Mouse (Mus musculus): Measurements from ENCODE around the gene Gpx4. TPM values are rescaled to one million over a fixed set of nuclear protein-coding genes. Genes with fewer than 3 reads are reported as not detected.
"Not testable (repeated sequence)": the region's sequence is repeated elsewhere in the genome, so short reads cannot be mapped to it uniquely, and the experiment has no call there.

The Gpx4 gene
- polyA plus RNA-seq, 1 experiment from 2014 or later: 1,058 TPM

DNA sequence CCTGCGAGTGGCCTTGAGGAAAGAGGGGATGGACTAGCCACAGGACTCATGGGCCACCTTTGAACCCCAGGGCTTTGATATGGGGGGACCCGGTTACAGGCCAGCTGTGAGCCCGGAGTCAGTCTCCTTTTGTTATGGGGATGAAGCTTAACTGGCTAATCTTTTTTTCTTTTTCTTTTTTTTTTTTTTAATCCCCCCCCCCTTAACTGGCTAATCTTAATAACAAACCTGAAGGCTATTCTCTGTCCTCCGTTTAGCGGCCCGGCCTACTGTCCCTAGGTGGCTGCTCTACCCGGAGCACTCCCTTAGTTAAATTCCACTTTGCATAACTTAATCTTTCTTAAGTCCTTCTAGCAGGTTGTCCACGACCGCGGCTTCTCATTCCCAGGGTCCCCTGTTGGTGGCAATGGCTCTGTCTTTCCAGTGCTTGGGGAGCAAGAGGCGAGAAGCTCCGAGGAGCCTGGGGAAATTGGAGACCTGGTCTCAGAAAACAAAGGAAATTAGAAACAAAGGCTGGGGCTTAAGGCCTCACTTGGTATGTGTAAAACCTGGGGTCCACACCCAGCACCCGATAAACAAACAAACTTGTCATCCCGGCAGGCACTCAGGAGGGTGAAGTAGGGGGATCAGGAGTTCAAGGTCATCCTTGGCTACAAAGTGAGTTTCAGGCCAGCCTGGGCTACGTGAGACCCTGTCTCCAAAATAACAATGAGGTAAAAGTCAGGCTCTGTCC lies 4.1 kb downstream of the Gpx4 start:
- H3K27me3 ChIP-seq (replicated peaks; ENCODE audit: insufficient read depth, low read length): no peaks in the 10 kb centered on the region
- H3K4me2 ChIP-seq (replicated peaks; ENCODE audit: low read depth, low read length): no peak overlapping the region
- 31% methylated on average over 15 of the region's 15 CpGs for WGBS
- no peak; the same call in 1 of the 2 replicates for TF ChIP-seq EP300 (IDR thresholded peaks at IDR 0.05)
- TF ChIP-seq CTCF (IDR thresholded peaks at IDR 0.05): no peak
- H3K4me1 ChIP-seq (ENCODE audit: insufficient read depth, low read depth, low read length): peaks cover 29% of the 10 kb centered on the region
- no peak overlapping the region for H3K9ac ChIP-seq (replicated peaks; ENCODE audit: low read depth)
- no peaks in the 10 kb centered on the region for H3K9me3 ChIP-seq (ENCODE audit: low read length)
- ATAC-seq (no peak), DNase-seq (ENCODE audit: low spot score) (peak; percentile 39)
- H3K36me3 ChIP-seq (ENCODE audit: insufficient read depth, low read length): no peaks in the 10 kb centered on the region
- peak overlapping the region; percentile 90 for H3K27ac ChIP-seq (ENCODE audit: low read length)
- H3K4me3 ChIP-seq (ENCODE audit: low read depth, low read length): no peak overlapping the region

GRCm38 (mm10) chr10:80051618-80052373 lies 4.8 kb downstream of the Gpx4 start:
- peaks cover 29% of the 10 kb centered on the region for H3K4me1 ChIP-seq (ENCODE audit: insufficient read depth, low read depth, low read length)
- TF ChIP-seq CTCF (IDR thresholded peaks at IDR 0.05) (0 out of 2 replicates have a peak, but pooled peaks have one; percentile 2), EP300 (IDR thresholded peaks at IDR 0.05) (no peak; the same call in 1 of the 2 replicates)
- ATAC-seq (peak; percentile 58), DNase-seq (ENCODE audit: low spot score) (peak; percentile 94)
- H3K27me3 ChIP-seq (replicated peaks; ENCODE audit: insufficient read depth, low read length): no peaks in the 10 kb centered on the region
- no peak overlapping the region for H3K4me3 ChIP-seq (ENCODE audit: low read depth, low read length)
- peak overlapping the region; percentile 90 for H3K27ac ChIP-seq (ENCODE audit: low read length)
- 0 out of 2 replicates have a peak overlapping the region, but pooled peaks have one; percentile 19 for H3K9ac ChIP-seq (replicated peaks; ENCODE audit: low read depth)
- 13% methylated on average over 14 of the region's 14 CpGs for WGBS
- H3K9me3 ChIP-seq (ENCODE audit: low read length): no peaks in the 10 kb centered on the region
- peak overlapping the region; percentile 17; the same call in 1 of the 2 replicates for H3K4me2 ChIP-seq (replicated peaks; ENCODE audit: low read depth, low read length)
- 0 out of 2 replicates have a peak, but pooled peaks cover 5% of the 10 kb centered on the region for H3K36me3 ChIP-seq (ENCODE audit: insufficient read depth, low read length)

- no peaks in the 10 kb centered on the region for H3K27me3 ChIP-seq (replicated peaks; ENCODE audit: insufficient read depth, low read length)
- 84% methylated on average over 5 of the region's 5 CpGs for WGBS
- no peak overlapping the region for H3K4me3 ChIP-seq (ENCODE audit: low read depth, low read length)
- no peaks in the 10 kb centered on the region for H3K9me3 ChIP-seq (ENCODE audit: low read length)
- H3K9ac ChIP-seq (replicated peaks; ENCODE audit: low read depth): no peak overlapping the region
- H3K27ac ChIP-seq (ENCODE audit: low read length): peak overlapping the region; percentile 90
- TF ChIP-seq CTCF (IDR thresholded peaks at IDR 0.05): no peak
- no peak for TF ChIP-seq EP300 (IDR thresholded peaks at IDR 0.05)
- peaks cover 11% of the 10 kb centered on the region; the same call in 1 of the 2 replicates for H3K36me3 ChIP-seq (ENCODE audit: insufficient read depth, low read length)
- H3K4me2 ChIP-seq (replicated peaks; ENCODE audit: low read depth, low read length): no peak overlapping the region
- DNase-seq (ENCODE audit: low spot score): no peak
- H3K4me1 ChIP-seq (ENCODE audit: insufficient read depth, low read depth, low read length): peaks cover 29% of the 10 kb centered on the region
- ATAC-seq: no peak
These were observed 5.4 kb downstream of the Gpx4 start for GRCm38 (mm10) chr10:80052374-80052764.

DNA sequence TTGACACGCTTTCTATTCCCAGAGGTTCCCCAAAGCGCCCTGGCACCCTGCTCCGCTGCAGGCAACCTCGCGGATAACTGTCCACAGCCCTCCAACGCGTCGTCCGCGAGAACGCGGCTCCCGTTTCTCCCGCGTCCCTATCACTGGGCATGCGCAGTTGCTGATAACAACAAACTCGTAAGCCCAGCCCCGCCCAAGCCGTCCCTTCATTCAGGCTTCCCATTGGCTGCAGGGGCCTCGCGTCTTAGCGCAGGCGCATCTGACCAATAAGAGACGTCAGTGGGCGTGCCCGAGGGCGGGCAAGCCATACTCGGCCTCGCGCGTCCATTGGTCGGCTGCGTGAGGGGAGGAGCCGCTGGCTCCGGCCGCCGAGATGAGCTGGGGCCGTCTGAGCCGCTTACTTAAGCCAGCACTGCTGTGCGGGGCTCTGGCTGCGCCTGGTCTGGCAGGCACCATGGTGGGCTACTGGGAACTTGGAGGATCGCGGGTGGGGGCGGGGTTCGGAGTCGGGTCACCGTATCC lies 6.4 kb downstream of the Gpx4 start:
- WGBS: 0% methylated on average over 46 of the region's 47 CpGs
- TF ChIP-seq EP300 (IDR thresholded peaks at IDR 0.05) (no peak), CTCF (IDR thresholded peaks at IDR 0.05) (no peak)
- H3K27ac ChIP-seq (ENCODE audit: low read length): peak overlapping the region; percentile 100
- peaks cover 29% of the 10 kb centered on the region for H3K4me1 ChIP-seq (ENCODE audit: insufficient read depth, low read depth, low read length)
- H3K4me2 ChIP-seq (replicated peaks; ENCODE audit: low read depth, low read length): peak overlapping the region; percentile 81
- DNase-seq (ENCODE audit: low spot score) (peak; percentile 100), ATAC-seq (peak; percentile 92)
- no peaks in the 10 kb centered on the region for H3K27me3 ChIP-seq (replicated peaks; ENCODE audit: insufficient read depth, low read length)
- peak overlapping the region; percentile 85 for H3K4me3 ChIP-seq (ENCODE audit: low read depth, low read length)
- H3K9ac ChIP-seq (replicated peaks; ENCODE audit: low read depth): peak overlapping the region; percentile 96
- H3K36me3 ChIP-seq (ENCODE audit: insufficient read depth, low read length): peaks cover 18% of the 10 kb centered on the region; the same call in 1 of the 2 replicates
- no peaks in the 10 kb centered on the region for H3K9me3 ChIP-seq (ENCODE audit: low read length)

GRCm38 (mm10) chr10:80053831-80054815 lies 7.2 kb downstream of the Gpx4 start:
- Histone ChIP-seq H3K27ac (ENCODE audit: low read length) (peak overlapping the region; percentile 100), H3K9ac (replicated peaks; ENCODE audit: low read depth) (peak overlapping the region; percentile 96), H3K4me3 (ENCODE audit: low read depth, low read length) (peak overlapping the region; percentile 85), H3K36me3 (ENCODE audit: insufficient read depth, low read length) (peaks cover 18% of the 10 kb centered on the region; the same call in 1 of the 2 replicates), H3K9me3 (ENCODE audit: low read length) (no peaks in the 10 kb centered on the region), H3K27me3 (replicated peaks; ENCODE audit: insufficient read depth, low read length) (no peaks in the 10 kb centered on the region), H3K4me1 (ENCODE audit: insufficient read depth, low read depth, low read length) (peaks cover 29% of the 10 kb centered on the region), H3K4me2 (replicated peaks; ENCODE audit: low read depth, low read length) (peak overlapping the region; percentile 81)
- DNase-seq (ENCODE audit: low spot score) (peak; percentile 88), ATAC-seq (peak; percentile 34)
- TF ChIP-seq CTCF (IDR thresholded peaks at IDR 0.05): peak; percentile 58
- no peak for TF ChIP-seq EP300 (IDR thresholded peaks at IDR 0.05)
- WGBS: under 1% methylated on average over 54 of the region's 77 CpGs

DNA sequence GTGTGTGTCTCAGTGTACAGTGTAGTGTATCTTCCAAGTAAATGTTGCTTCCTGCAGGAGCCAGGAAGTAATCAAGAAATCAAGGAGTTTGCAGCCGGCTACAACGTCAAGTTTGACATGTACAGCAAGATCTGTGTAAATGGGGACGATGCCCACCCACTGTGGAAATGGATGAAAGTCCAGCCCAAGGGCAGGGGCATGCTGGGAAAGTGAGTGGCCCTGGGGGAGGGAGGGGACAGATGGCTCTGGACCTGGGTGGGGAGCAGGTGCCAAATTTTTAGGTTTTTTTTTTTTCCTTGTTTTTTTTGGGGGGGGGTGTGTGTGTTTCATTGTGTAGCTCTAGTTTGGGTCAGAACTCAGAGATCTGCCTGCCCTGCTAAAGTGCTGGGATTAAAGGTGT lies 7.9 kb downstream of the Gpx4 start:
- Histone ChIP-seq H3K36me3 (ENCODE audit: insufficient read depth, low read length) (peaks cover 18% of the 10 kb centered on the region; the same call in 1 of the 2 replicates), H3K4me2 (replicated peaks; ENCODE audit: low read depth, low read length) (peak overlapping the region; percentile 81), H3K4me1 (ENCODE audit: insufficient read depth, low read depth, low read length) (peaks cover 29% of the 10 kb centered on the region), H3K9ac (replicated peaks; ENCODE audit: low read depth) (peak overlapping the region; percentile 96; the same call in 1 of the 2 replicates), H3K4me3 (ENCODE audit: low read depth, low read length) (peak overlapping the region; percentile 85)
- ATAC-seq; H3K9me3 ChIP-seq (ENCODE audit: low read length); H3K27me3 ChIP-seq (replicated peaks; ENCODE audit: insufficient read depth, low read length); DNase-seq (ENCODE audit: low spot score); H3K27ac ChIP-seq (ENCODE audit: low read length): not testable (repeated sequence)
- 5% methylated on average over 2 of the region's 3 CpGs for WGBS

Data from lung, postnatal 0 days (tissue).